Mouse (Mus musculus) embryonic facial prominence, embryonic 13.5 days (tissue): ENCODE data around the gene Eya2. TPM values are rescaled to one million over a fixed set of nuclear protein-coding genes. Genes with fewer than 3 reads are reported as not detected.
"Not testable (repeated sequence)": the region's sequence is repeated elsewhere in the genome, so short reads cannot be mapped to it uniquely, and the experiment has no call there.

Experiments
- ATAC-seq: fragments of 200-750 bp; cut with Nextera tagmentation; 2 replicates; pipeline ENCODE4 v1.8.0; 2017; ENCODE audit warnings: low read depth; ENCODE audit not compliant: insufficient number of reproducible peaks, insufficient read depth, low FRiP score, low TSS enrichment
- H3K27ac ChIP-seq: fragments of 300-500 bp; sonication (generic); 2 replicates; pipeline ENCODE4 v1.5.1; 2015; ENCODE audit warnings: moderate library complexity, mild to moderate bottlenecking, inconsistent platforms
- H3K27me3 ChIP-seq: fragments of 300-500 bp; sonication (generic); 2 replicates; pipeline ENCODE4 v1.6.1; 2015; ENCODE audit warnings: mild to moderate bottlenecking, inconsistent platforms
- H3K36me3 ChIP-seq: fragments of 300-500 bp; sonication (generic); 2 replicates; pipeline ENCODE4 v1.6.1; 2015; ENCODE audit warnings: mild to moderate bottlenecking, inconsistent platforms
- H3K4me1 ChIP-seq: fragments of 300-500 bp; sonication (generic); 2 replicates; pipeline ENCODE4 v1.6.1; 2015; ENCODE audit warnings: inconsistent platforms
- H3K4me2 ChIP-seq: fragments of 300-500 bp; sonication (generic); 2 replicates; pipeline ENCODE4 v1.6.1; 2015; ENCODE audit warnings: moderate library complexity, mild to moderate bottlenecking, inconsistent platforms
- H3K4me3 ChIP-seq: fragments of 300-500 bp; sonication (generic); 2 replicates; pipeline ENCODE4 v1.5.1; 2015; ENCODE audit warnings: mild to moderate bottlenecking, inconsistent platforms
- H3K9ac ChIP-seq: fragments of 300-500 bp; sonication (generic); 2 replicates; pipeline ENCODE4 v1.6.1; 2015; ENCODE audit warnings: mild to moderate bottlenecking, inconsistent platforms
- H3K9me3 ChIP-seq: fragments of 300-500 bp; sonication (generic); 2 replicates; pipeline ENCODE4 v1.6.1; 2016; ENCODE audit warnings: inconsistent platforms
- WGBS: fragments of 180-500 bp; shearing (Covaris S2); methylation state at CpG from one replicate; pipeline ENCODE4 v1.1.7; 2015; ENCODE audit warnings: mixed read lengths; 5-methylcytosine and 5-hydroxymethylcytosine counted together
- polyA plus RNA-seq: library from polyadenylated mRNA; unstranded; fragments of >200 nt; fragmentation: Nextera tagmentation; extraction: Ambion mirVana; gene quantifications from 2 replicates; pipeline ENCODE4 v1.2.1, GENCODE M21; 2015

Eya2 gene
- 22.1 and 34.0 TPM in 2 replicates for polyA plus RNA-seq

DNA sequence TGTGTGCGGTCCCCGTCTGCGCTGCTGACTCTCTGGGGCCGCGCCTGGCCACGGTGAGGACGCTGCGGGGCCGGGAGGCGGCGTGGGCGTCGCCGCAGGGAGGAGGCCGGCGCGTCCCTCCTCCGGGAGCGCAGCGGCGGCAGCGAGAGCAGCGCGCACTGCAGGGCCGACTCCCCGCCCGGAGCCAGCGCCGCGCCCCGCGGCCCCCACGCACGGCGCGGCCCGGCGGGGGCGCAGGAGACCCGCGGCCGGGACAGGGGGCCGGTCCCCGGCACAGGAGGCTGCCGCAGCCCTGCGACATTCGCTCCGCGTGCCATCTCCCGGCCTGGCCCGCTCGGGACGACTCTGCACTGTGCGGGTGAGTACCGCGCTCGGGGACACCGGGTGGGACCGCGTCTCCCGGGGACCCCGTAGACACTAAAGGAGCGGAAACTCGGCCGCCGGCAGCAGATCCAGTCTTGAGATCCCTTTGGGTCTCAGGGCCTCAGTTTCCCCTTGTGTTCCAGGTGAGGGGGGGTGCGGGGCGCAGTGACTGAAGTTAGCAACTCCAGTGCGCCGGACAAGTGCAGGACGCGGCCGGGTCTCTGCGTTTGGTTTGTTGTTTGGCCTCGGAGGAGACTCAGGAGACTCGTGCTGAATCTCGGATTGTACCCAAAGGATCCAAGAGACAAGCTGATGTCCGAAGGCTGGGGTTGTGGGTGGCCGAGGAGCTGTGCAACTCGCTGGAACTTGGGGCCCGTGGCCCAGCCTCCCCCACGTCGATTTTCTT lies at the start of gene Eya2:
Eya2 (plus strand) TSS at position 126 of the 769 bp plus-strand sequence.
- Histone ChIP-seq H3K9me3 (no peaks in the 10 kb centered on the region), H3K4me2 (peak within 1 kb of the TSS; percentile 92), H3K27ac (peak within 1 kb of the TSS; percentile 83), H3K36me3 (no peaks in the 10 kb centered on the region), H3K27me3 (peaks cover 25% of the 10 kb centered on the region), H3K4me3 (peak within 1 kb of the TSS; percentile 74), H3K9ac (peak within 1 kb of the TSS; percentile 89), H3K4me1 (peaks cover 48% of the 10 kb centered on the region)
- peak; percentile 60 for ATAC-seq
- WGBS: under 1% methylated on average over 71 of the region's 83 CpGs

DNA sequence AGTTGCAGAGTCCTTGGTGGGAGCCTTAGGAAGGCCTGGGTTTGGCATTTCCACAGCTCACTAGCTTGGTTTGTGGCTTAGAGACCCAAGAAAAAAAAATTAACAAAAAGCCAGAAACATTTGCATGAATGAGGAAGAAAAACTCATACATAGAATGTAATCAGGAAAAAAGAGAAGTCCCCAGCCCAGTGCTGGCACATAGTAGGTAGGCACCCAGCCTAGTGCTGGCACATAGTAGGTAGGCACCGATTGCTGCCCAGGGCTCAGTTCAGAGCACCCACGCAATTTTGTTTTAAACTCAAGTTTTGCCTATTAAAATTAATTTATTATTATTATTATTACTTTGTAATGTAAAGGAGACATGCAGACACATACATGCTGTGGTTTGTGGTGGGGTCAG lies 49.1 kb upstream of the Eya2 start:
- Histone ChIP-seq H3K9me3 (no peaks in the 10 kb centered on the region), H3K4me3 (no peak overlapping the region), H3K27me3 (no peaks in the 10 kb centered on the region; the same call in 1 of the 2 replicates), H3K27ac (no peak overlapping the region), H3K36me3 (no peaks in the 10 kb centered on the region), H3K4me1 (peaks cover 8% of the 10 kb centered on the region; the same call in 1 of the 2 replicates), H3K9ac (no peak overlapping the region), H3K4me2 (no peak overlapping the region)
- no peak for ATAC-seq
- 95% methylated on average over 2 of the region's 2 CpGs for WGBS

DNA sequence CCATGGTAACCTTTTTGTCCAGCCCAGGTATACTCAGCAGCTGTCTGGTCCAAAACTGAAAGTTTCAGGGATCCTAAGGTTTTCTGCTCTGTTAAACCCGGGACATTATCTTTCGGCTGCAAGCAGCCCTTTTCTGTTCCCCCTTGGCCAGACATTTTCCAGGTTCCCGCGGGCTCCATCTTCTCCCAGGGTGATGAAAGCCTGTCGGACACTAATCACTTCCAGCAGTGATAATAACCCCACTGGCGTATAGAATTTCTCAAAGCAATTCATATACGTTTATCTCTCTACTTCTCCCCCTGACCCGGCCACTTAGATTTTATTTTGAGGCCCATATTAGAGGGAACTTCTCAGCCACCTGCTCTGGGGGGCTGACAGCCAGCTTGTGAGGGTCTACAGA lies 48.5 kb upstream of the Eya2 start:
- Histone ChIP-seq H3K9ac (no peak overlapping the region), H3K4me3 (no peak overlapping the region), H3K36me3 (no peaks in the 10 kb centered on the region), H3K27ac (no peak overlapping the region), H3K9me3 (no peaks in the 10 kb centered on the region), H3K4me1 (peaks cover 8% of the 10 kb centered on the region; the same call in 1 of the 2 replicates), H3K4me2 (no peak overlapping the region), H3K27me3 (no peaks in the 10 kb centered on the region)
- ATAC-seq: no peak
- 17% methylated on average over 8 of the region's 8 CpGs for whole genome bisulfite sequencing

DNA sequence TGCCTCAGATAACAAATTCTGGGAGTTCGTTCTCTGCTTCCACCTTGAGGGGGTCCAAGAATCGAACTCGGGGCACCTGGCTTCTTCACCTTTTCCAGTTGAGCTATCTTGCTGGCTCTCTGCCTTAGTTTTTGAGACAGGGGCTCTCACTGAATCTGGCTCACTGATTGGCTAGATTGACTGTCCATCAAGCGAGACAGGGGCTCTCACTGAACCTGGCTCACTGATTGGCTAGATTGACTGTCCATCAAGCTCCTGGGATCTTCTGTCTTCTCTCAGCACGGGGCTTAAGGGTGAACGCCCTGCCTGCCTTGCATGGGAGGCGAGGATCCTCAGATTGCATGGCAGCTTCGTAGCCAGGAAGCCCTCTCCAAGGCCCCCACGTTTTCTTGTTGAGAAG lies 47.4 kb upstream of the Eya2 start:
- Histone ChIP-seq H3K27me3 (no peaks in the 10 kb centered on the region), H3K36me3 (no peaks in the 10 kb centered on the region), H3K4me2 (no peak overlapping the region), H3K9ac (no peak overlapping the region), H3K4me3 (no peak overlapping the region), H3K9me3 (no peaks in the 10 kb centered on the region), H3K4me1 (peaks cover 8% of the 10 kb centered on the region; the same call in 1 of the 2 replicates), H3K27ac (no peak overlapping the region)
- WGBS: 58% methylated on average over 9 of the region's 9 CpGs
- ATAC-seq: no peak

DNA sequence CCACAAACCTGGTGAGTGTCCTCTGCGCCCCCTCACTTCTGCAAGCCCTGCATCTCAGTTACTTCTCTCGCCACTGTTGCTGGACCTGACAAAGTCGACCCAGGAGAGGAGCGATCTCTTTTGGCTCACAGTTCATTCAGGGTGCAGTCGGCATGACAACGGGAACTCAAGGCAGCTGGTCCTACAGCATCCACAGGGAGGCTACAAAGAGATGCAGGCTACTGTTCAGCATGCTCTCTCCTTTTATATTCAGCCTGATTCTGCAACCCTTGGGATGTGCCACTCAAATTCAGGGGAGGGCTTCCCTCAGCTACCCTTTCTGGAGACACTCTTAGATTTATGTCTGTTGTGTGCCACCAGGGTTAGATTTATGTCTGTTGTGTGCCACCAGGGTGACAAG lies 46.2 kb upstream of the Eya2 start:
- Histone ChIP-seq H3K9me3 (no peaks in the 10 kb centered on the region), H3K4me3 (no peak overlapping the region), H3K4me1 (peaks cover 8% of the 10 kb centered on the region; the same call in 1 of the 2 replicates), H3K27me3 (no peaks in the 10 kb centered on the region), H3K36me3 (no peaks in the 10 kb centered on the region), H3K9ac (no peak overlapping the region), H3K4me2 (no peak overlapping the region), H3K27ac (no peak overlapping the region)
- 73% methylated on average over 6 of the region's 6 CpGs for WGBS
- no peak for ATAC-seq

DNA sequence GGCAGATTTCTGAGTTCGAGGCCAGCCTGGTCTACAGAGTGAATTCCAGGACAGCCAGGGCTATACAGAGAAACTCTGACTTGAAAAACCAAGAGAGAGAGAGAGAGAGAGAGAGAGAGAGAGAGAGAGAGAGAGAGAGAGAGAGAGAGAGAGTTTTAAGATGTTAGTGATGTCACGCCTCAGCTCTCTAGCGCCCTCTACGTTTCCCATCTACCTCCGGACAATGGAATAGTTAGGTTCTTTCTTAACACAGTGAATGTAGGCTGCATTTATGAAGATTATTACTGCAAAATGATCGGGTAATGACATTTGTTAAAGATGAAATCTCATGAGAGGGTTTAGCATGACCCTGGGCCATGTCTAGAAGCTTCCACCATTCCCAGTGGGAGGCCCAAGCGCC lies 44.4 kb upstream of the Eya2 start:
- H3K4me1 ChIP-seq, H3K4me2 ChIP-seq, H3K27ac ChIP-seq, H3K36me3 ChIP-seq, H3K9ac ChIP-seq, H3K9me3 ChIP-seq, H3K27me3 ChIP-seq, ATAC-seq, H3K4me3 ChIP-seq: not testable (repeated sequence)
- WGBS: 77% methylated on average over 7 of the region's 7 CpGs

DNA sequence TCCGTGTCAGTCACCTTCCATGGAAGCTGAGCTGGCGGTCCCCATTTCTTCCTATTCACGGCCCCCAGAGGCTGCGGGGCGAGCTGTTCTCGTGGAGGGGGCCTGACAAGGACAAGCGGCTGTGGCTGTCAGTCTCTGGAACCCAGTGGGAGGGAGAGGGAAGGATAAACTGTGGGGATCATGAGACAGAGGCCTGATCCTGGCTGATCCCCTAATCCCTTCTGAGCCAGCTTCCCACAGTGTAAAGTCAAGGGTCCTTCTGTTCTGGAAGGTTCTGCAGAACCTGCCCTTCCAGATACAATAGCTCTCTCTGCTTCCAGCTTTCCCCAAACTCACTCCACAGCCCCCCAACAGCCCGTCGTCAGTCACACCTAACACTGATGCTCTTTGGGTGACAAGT lies 40.8 kb upstream of the Eya2 start:
- Histone ChIP-seq H3K4me3 (no peak overlapping the region), H3K27me3 (no peaks in the 10 kb centered on the region; the same call in 1 of the 2 replicates), H3K4me1 (peaks cover 3% of the 10 kb centered on the region; the same call in 1 of the 2 replicates), H3K4me2 (no peak overlapping the region), H3K36me3 (no peaks in the 10 kb centered on the region), H3K9ac (no peak overlapping the region), H3K9me3 (no peaks in the 10 kb centered on the region), H3K27ac (no peak overlapping the region)
- no peak for ATAC-seq
- WGBS: 62% methylated on average over 9 of the region's 9 CpGs

DNA sequence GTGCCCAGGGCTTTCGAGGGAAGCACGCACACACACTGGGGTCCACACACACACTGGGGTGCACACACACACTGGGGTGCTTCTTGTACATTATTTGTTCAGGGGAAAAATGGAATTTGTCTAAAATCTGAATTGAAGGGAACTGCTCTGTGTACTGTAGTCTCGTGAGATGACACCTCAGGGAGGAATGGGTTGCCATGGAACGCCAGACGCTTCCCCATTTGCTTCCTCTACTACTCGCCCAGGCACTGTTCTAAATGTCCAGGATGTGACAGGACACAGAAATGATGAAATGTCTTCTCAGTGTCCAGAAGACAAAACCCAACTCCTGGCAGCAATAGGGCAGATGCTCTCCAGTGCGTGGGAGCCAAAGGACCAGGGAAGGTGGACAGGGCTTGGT lies 37.6 kb upstream of the Eya2 start:
- no peak for ATAC-seq
- Histone ChIP-seq H3K27ac (no peak overlapping the region), H3K9me3 (no peaks in the 10 kb centered on the region), H3K4me1 (peaks cover 17% of the 10 kb centered on the region), H3K4me3 (no peak overlapping the region), H3K36me3 (no peaks in the 10 kb centered on the region), H3K27me3 (peaks cover 7% of the 10 kb centered on the region), H3K9ac (no peak overlapping the region), H3K4me2 (no peak overlapping the region)
- WGBS: 87% methylated on average over 7 of the region's 7 CpGs

DNA sequence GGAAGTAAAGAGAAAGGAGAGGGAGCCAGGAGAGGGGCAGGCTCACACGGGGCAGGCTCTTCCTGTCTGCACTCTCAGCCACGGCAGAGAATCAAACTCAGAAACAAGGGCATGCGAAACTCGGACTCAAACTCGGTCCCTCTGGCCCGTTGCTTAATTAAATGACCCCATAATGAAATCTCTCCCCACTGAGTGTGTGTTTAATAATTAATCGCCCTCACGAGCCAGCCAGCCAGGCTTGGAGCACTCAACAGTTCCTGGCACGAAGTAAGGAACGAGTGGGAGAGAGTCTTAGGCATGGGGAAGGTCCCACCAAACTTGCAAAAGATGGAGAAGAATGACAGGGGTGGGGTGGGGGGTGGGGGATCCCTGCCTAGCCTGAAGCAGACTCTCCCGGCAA lies 35.9 kb upstream of the Eya2 start:
- no peak overlapping the region for H3K27ac ChIP-seq
- no peak overlapping the region for H3K4me3 ChIP-seq
- H3K4me2 ChIP-seq: no peak overlapping the region
- H3K9ac ChIP-seq: no peak overlapping the region
- no peaks in the 10 kb centered on the region for H3K9me3 ChIP-seq
- 50% methylated on average over 11 of the region's 11 CpGs for WGBS
- no peak for ATAC-seq
- no peaks in the 10 kb centered on the region for H3K36me3 ChIP-seq
- peaks cover 21% of the 10 kb centered on the region for H3K27me3 ChIP-seq
- H3K4me1 ChIP-seq: peaks cover 27% of the 10 kb centered on the region

DNA sequence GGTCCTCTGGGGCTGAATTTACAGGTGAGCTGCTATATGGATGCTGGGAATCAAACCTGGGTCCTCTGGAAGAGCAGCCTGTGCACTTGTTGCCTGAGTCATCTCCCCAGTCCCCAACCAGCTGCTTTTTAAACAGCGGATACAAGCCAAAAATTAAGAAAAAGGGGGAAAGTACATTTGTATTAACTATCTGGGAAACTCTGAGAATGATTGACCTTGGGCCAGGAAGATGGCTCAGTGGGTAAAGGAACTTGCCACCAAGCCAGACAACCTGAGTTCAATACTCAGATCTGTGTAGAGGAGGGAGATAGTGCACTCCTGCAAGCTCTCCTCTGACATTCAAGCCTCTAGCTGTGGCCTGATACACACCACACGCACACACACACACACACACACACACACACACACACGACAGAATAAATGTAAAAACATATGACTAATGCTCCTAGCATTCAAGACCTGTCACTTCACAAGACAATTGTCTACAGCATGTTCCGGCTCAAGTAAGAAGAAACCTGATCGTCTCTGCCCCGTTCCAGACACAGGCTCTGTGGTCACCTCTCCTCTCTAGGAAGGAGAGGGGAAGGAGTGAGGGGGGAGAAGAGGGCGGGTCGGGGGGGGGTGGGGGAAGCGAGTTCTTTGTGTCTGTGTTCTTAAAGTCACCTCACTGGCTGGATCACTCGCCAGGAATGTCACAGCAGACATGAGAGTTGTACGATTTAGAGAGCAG lies 35.2 kb upstream of the Eya2 start:
- no peaks in the 10 kb centered on the region for H3K9me3 ChIP-seq
- peaks cover 34% of the 10 kb centered on the region for H3K4me1 ChIP-seq
- peak overlapping the region; percentile 55; the same call in 1 of the 2 replicates for H3K27ac ChIP-seq
- peaks cover 28% of the 10 kb centered on the region for H3K27me3 ChIP-seq
- no peaks in the 10 kb centered on the region for H3K36me3 ChIP-seq
- WGBS: 12% methylated on average over 11 of the region's 11 CpGs
- H3K4me2 ChIP-seq: no peak overlapping the region
- H3K9ac ChIP-seq: no peak overlapping the region
- ATAC-seq: peak; percentile 72; the same call in 1 of the 2 replicates
- H3K4me3 ChIP-seq: no peak overlapping the region

DNA sequence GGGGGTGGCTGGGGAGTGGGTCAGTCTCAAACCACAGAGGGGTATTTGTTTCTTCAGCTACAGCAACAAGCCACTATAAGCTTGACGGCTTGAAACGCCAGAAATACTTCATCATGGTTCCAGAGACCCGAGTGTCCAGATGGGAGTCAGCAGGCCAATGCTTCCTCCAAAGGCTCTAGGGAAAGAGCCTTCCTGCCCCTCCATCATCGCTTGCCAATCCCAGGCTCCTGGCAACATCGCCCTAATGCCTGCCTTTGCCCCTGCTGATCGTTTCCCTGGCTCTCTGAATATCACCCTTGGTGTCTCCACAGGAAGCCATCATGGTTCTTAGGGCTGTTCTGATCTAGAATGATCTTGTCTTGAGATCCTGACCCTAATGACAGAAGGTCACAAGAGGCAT lies 33.0 kb upstream of the Eya2 start:
- 82% methylated on average over 6 of the region's 6 CpGs for WGBS

More for the DNA sequence above, 33.0 kb upstream of the Eya2 start:
- Histone ChIP-seq H3K4me2 (no peak overlapping the region), H3K4me3 (no peak overlapping the region), H3K27ac (no peak overlapping the region), H3K9ac (no peak overlapping the region), H3K27me3 (peaks cover 30% of the 10 kb centered on the region), H3K4me1 (peaks cover 41% of the 10 kb centered on the region), H3K36me3 (no peaks in the 10 kb centered on the region), H3K9me3 (no peaks in the 10 kb centered on the region)
- no peak for ATAC-seq
